Mouse (Mus musculus) kidney, adult 2 months (tissue): ENCODE measurements around the gene Adh6a.

ENCODE experiments used
- CTCF ChIP-seq: fragments of 200-500 bp; conservative IDR thresholded peaks from 2 replicates; pipeline ENCODE4 v1.5.1; 2011; ENCODE audit warnings: low read depth, mild to moderate bottlenecking, control low read depth, low read length, moderate library complexity, mixed read lengths; ENCODE audit not compliant: insufficient read depth, insufficient read length
- POLR2A ChIP-seq: fragments of 200-500 bp; IDR thresholded peaks from one replicate; pipeline ENCODE4 v1.6.1; 2011; ENCODE audit warnings: low read depth, low read length, control low read depth

- TF ChIP-seq POLR2A = no peak
- no peak for TF ChIP-seq CTCF
Measured at GRCm38 (mm10) chr3:138303771-138304488, 9.2 kb upstream of the Adh6a start.
